In genomic region chr2:73590106-73590505, GRCm38 (mm10) we compare ENCODE assay signal across 9 mouse cellular contexts. TPM values are rescaled to one million over a fixed set of nuclear protein-coding genes. Genes with fewer than 3 reads are reported as not detected.
DNase-seq lines count a peak whose midpoint lies in the region; TF ChIP-seq lines count a peak whose summit lies in the region.
"Had no signal": no experiment of that assay in that cellular context is flagged by ENCODE, and none has a peak within 500 bp of the region (broad histone marks: within the 10 kb centered on the region; RNA-seq: fewer than 3 reads in every experiment).

No protein-coding gene starts in this region.

- TF ChIP-seq CTCF in gastrocnemius, adult 2 months (IDR thresholded peaks at IDR 0.05) = no peak

- peak; percentile 11 for DNase-seq in gastrocnemius, adult 2 months
- DNase-seq in gastrocnemius, postnatal 4 days (ENCODE audit: low spot score in 2 of 2) = no peak
- peak; percentile 32 for DNase-seq in R1 (ENCODE audit: low read depth, low spot score)
- DNase-seq in forelimb bud, embryonic 11.5 days (ENCODE audit: low read depth, low spot score) = peak; percentile 58
- DNase-seq in mesoderm, embryonic 11.5 days (ENCODE audit: low read depth, low spot score) = peak; percentile 63
- no peak for DNase-seq in thymus, postnatal 4 days
- DNase-seq in cerebellum, postnatal 36 days = no peak
- no peak for DNase-seq in adrenal gland, postnatal 14 days
- DNase-seq: layer of hippocampus, adult 9-11 months had no signal

- H3K27ac ChIP-seq in gastrocnemius, adult 2 months = no peak overlapping the region

- no peak overlapping the region for H3K4me3 ChIP-seq in gastrocnemius, adult 2 months

- intact Hi-C loops in gastrocnemius, adult 2 months (cut with DNase I) = no loop called here

RNA-seq across cellular contexts. Expression of gene Chrna1, which starts 10.0 kb away (rescaled TPM):
- total RNA-seq in gastrocnemius, adult 2 months (2021) = 1 to 10 TPM; 4.5 to 6.2 TPM
- total RNA-seq in gastrocnemius, postnatal 4 days (2021) = 10 to 100 TPM; 48.3 to 50.8 TPM
- not detected in 2 replicates for total RNA-seq in adrenal gland, postnatal 14 days (2021)

Comparison
In these comparisons a context has a peak if more than half of its experiments do, and no peak if none do; other contexts are left out.
1. DNase-seq: peak in gastrocnemius, adult 2 months (single experiment), R1 (single experiment), forelimb bud, embryonic 11.5 days (single experiment) and mesoderm, embryonic 11.5 days (single experiment); none in gastrocnemius, postnatal 4 days (0 of 2), thymus, postnatal 4 days (single experiment), cerebellum, postnatal 36 days (0 of 2) and adrenal gland, postnatal 14 days (single experiment).
2. RNA of gene Chrna1, which starts 10.0 kb away (total RNA-seq): 48.3 to 50.8 TPM in gastrocnemius, postnatal 4 days; 4.5 to 6.2 TPM in gastrocnemius, adult 2 months and not detected in adrenal gland, postnatal 14 days; every median in the first group is over 4 times any median in the second.